25 mouse cellular contexts compared by ENCODE assay signal in the genomic region with DNA sequence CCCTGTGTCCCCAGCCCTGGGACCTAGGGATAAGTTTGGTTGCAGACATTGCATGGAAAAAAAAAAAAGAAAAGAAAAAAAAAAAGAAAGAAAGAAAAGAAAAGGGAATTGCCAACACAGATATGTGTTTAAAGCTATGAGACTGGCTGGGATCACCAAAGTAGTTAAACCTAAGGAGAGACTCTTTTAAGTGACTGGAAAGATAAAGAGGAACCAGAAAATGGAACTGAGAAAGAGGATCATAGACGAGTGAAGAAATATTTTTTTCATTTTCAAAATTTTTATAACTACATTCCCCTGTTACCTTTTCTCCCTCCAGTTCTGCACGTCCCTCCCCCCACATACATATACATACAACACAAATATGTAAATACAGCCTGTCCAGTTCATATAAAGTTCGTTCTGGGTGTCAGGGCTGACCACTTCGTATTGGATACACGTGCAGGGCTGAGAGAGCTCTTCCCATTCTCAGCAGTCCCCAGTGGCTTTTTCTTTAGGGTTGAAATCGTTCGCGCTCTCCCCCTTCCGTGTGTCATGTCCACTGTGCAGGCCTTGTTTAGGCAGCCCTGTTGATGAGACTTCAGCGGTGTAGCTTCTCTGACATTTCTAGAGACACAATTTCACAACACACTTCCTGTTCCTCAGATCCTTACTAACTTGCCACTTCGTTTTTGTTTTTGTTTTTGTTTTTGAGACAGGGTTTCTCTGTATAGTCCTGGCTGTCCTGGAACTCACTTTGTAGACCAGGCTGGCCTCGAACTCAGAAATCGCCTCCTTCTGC. TPM values are rescaled to one million over a fixed set of nuclear protein-coding genes. Genes with fewer than 3 reads are reported as not detected.
A peak's percentile ranks its signal among the peaks of the same experiment; 100 is the strongest.
DNase-seq lines count a peak whose midpoint lies in the region; ATAC-seq and TF ChIP-seq lines count a peak whose summit lies in the region.
"Had no signal": no experiment of that assay in that cellular context is flagged by ENCODE, and none has a peak within 500 bp of the region (broad histone marks: within the 10 kb centered on the region; RNA-seq: fewer than 3 reads in every experiment).

No protein-coding gene starts in this region.

- H3K9ac ChIP-seq in liver, embryonic 14.5 days (replicated peaks), result no peak overlapping the region
- H3K9ac ChIP-seq in liver, embryonic 11.5 days (ENCODE audit: low read depth, low read length), result no peak overlapping the region
- H3K9ac ChIP-seq in CH12.LX (ENCODE audit: insufficient read depth, low read depth), result peak overlapping the region; percentile 17
- no peak overlapping the region for H3K9ac ChIP-seq in liver, postnatal 0 days (replicated peaks)
- no peak overlapping the region for H3K9ac ChIP-seq in midbrain, postnatal 0 days (replicated peaks; ENCODE audit: low read length, poor library complexity, severe bottlenecking)
- H3K9ac ChIP-seq: embryonic facial prominence, embryonic 15.5 days; hindbrain, embryonic 12.5 days; midbrain, embryonic 13.5 days had no signal

- in situ Hi-C loops in CH12.LX (cut with MboI; ENCODE audit: low pct_ligation_motif_present, low pct_unique_long_range_greater_than_20kb, low sequenced_read_pairs), result no loop called here

- H3K79me2 ChIP-seq in CH12.LX (replicated peaks; ENCODE audit: control insufficient read depth, extremely low read depth, insufficient read depth, poor library complexity, severe bottlenecking), result peaks cover 71% of the 10 kb centered on the region

- ATAC-seq in liver, embryonic 14.5 days (ENCODE audit: insufficient read depth), result no peak
- no peak for ATAC-seq in liver, embryonic 11.5 days (replicated peaks; ENCODE audit: low FRiP score)
- ATAC-seq in liver, postnatal 0 days, result 0 out of 2 replicates have a peak, but pooled peaks have one; percentile 26
- ATAC-seq in midbrain, postnatal 0 days (ENCODE audit: low FRiP score), result no peak
- ATAC-seq: forebrain, embryonic 16.5 days; midbrain, embryonic 13.5 days had no signal

- no peaks in the 10 kb centered on the region for H3K9me3 ChIP-seq in liver, embryonic 14.5 days (ENCODE audit: control insufficient read depth, low read length)
- no peaks in the 10 kb centered on the region for H3K9me3 ChIP-seq in liver, embryonic 11.5 days (ENCODE audit: control insufficient read depth, low read length)
- no peaks in the 10 kb centered on the region for H3K9me3 ChIP-seq in CH12.LX (replicated peaks; ENCODE audit: low read length)
- no peaks in the 10 kb centered on the region for H3K9me3 ChIP-seq in liver, postnatal 0 days (ENCODE audit: low read length)
- H3K9me3 ChIP-seq in midbrain, postnatal 0 days (ENCODE audit: low read length), result no peaks in the 10 kb centered on the region
- H3K9me3 ChIP-seq: embryonic facial prominence, embryonic 15.5 days; heart, embryonic 10.5 days; hindbrain, embryonic 12.5 days; midbrain, embryonic 13.5 days had no signal

- 66% methylated on average over 13 of the region's 13 CpGs for WGBS in liver, embryonic 14.5 days (ENCODE audit: insufficient replicate concordance)
- 78% methylated on average over 13 of the region's 13 CpGs for WGBS in liver, embryonic 11.5 days
- 65% methylated on average over 13 of the region's 13 CpGs for WGBS in liver, postnatal 0 days (ENCODE audit: insufficient replicate concordance)
- WGBS in small intestine, adult 2 months, result 82% methylated on average over 13 of the region's 13 CpGs
- WGBS in midbrain, postnatal 0 days, result 90% methylated on average over 13 of the region's 13 CpGs

- no peak overlapping the region for H3K4me3 ChIP-seq in liver, embryonic 14.5 days (ENCODE audit: insufficient read depth in 1 of 2, low read depth in 2 of 2, low read length in 2 of 2)
- no peak overlapping the region for H3K4me3 ChIP-seq in liver, embryonic 11.5 days (ENCODE audit: low read depth, low read length)
- peak overlapping the region in 2 of 3 experiments; percentile 9 to 43 for H3K4me3 ChIP-seq in CH12.LX (replicated peaks in 1 of 3; ENCODE audit: low read depth in 2 of 3, low read length in 2 of 3, poor library complexity in 1 of 3)
- 0 out of 2 replicates have a peak overlapping the region, but pooled peaks have one; percentile 17 for H3K4me3 ChIP-seq in liver, postnatal 0 days (ENCODE audit: low read depth, low read length)
- no peak overlapping the region for H3K4me3 ChIP-seq in small intestine, adult 2 months (ENCODE audit: low read depth, low read length)
- H3K4me3 ChIP-seq in midbrain, postnatal 0 days (ENCODE audit: low read depth, low read length), result no peak overlapping the region
- H3K4me3 ChIP-seq: embryonic facial prominence, embryonic 15.5 days; heart, embryonic 10.5 days; hindbrain, embryonic 12.5 days; left cerebral cortex, adult 2 months; midbrain, embryonic 13.5 days; myocyte had no signal

- no peaks in the 10 kb centered on the region for H3K27me3 ChIP-seq in liver, embryonic 14.5 days (ENCODE audit: control insufficient read depth, insufficient read depth, low read length)
- H3K27me3 ChIP-seq in liver, embryonic 11.5 days (replicated peaks; ENCODE audit: control insufficient read depth, insufficient read depth, low read length), result no peaks in the 10 kb centered on the region
- no peaks in the 10 kb centered on the region for H3K27me3 ChIP-seq in CH12.LX (replicated peaks)
- no peaks in the 10 kb centered on the region for H3K27me3 ChIP-seq in liver, postnatal 0 days (ENCODE audit: insufficient read depth, low read length)
- no peaks in the 10 kb centered on the region for H3K27me3 ChIP-seq in small intestine, adult 2 months (ENCODE audit: control insufficient read depth, insufficient read depth, low read length)
- no peaks in the 10 kb centered on the region for H3K27me3 ChIP-seq in midbrain, postnatal 0 days (ENCODE audit: insufficient read depth, low read length)
- H3K27me3 ChIP-seq: embryonic facial prominence, embryonic 15.5 days; hindbrain, embryonic 12.5 days; midbrain, embryonic 13.5 days had no signal

- no peak for TF ChIP-seq EP300 in liver, embryonic 14.5 days (IDR thresholded peaks at IDR 0.05; ENCODE audit: low read depth)
- peak; percentile 91 for TF ChIP-seq EP300 in CH12.LX (IDR thresholded peaks at IDR 0.05; ENCODE audit: low read length)
- TF ChIP-seq EP300 in liver, postnatal 0 days (IDR thresholded peaks at IDR 0.05; ENCODE audit: low read depth), result no peak

- TF ChIP-seq CTCF in liver, embryonic 14.5 days (IDR thresholded peaks at IDR 0.05; ENCODE audit: low read depth), result no peak
- TF ChIP-seq CTCF in CH12.LX (conservative IDR thresholded peaks at IDR 0.05 in 1 of 2, IDR thresholded peaks at IDR 0.05 in 1 of 2; ENCODE audit: low read depth in 2 of 2, low read length in 2 of 2), result no peak
- TF ChIP-seq CTCF in liver, postnatal 0 days (IDR thresholded peaks at IDR 0.05; ENCODE audit: low read depth), result no peak
- TF ChIP-seq CTCF in small intestine, adult 2 months (IDR thresholded peaks at IDR 0.05; ENCODE audit: extremely low read depth, insufficient read length, insufficient replicate concordance, low read depth, low read length), result no peak
- TF ChIP-seq CTCF in midbrain, postnatal 0 days (IDR thresholded peaks at IDR 0.05), result no peak

- TF ChIP-seq POLR2A in CH12.LX (IDR thresholded peaks at IDR 0.05; ENCODE audit: low read depth, low read length), result no peak
- TF ChIP-seq POLR2A in small intestine, adult 2 months (IDR thresholded peaks at IDR 0.05; ENCODE audit: low read depth, low read length), result no peak

- no peak for TF ChIP-seq RAD21 in CH12.LX (IDR thresholded peaks at IDR 0.05; ENCODE audit: low read depth, low read length)

- no peak for DNase-seq in liver, embryonic 14.5 days (ENCODE audit: low read depth in 3 of 3, low spot score in 3 of 3)
- DNase-seq in liver, embryonic 11.5 days (ENCODE audit: low spot score), result no peak
- DNase-seq in CH12.LX (ENCODE audit: extremely low read depth), result no peak
- DNase-seq in liver, postnatal 0 days, result no peak
- DNase-seq in urinary bladder, postnatal 36 days (ENCODE audit: low spot score in 2 of 2), result no peak
- no peak for DNase-seq in midbrain, postnatal 0 days (ENCODE audit: low spot score)
- DNase-seq: adrenal gland, adult 2 months; B cell, adult 2 months; cerebellum, adult 11 months; cerebellum, postnatal 14 days; gastrocnemius, postnatal 36 days; heart, postnatal 10 days; kidney, adult 18-20 months; lung, adult 2 months; lung, postnatal 4 days had no signal

- H3K4me1 ChIP-seq in liver, embryonic 14.5 days (replicated peaks; ENCODE audit: control insufficient read depth in 2 of 2, insufficient read depth in 2 of 2, low read length in 1 of 2), result peaks cover 0 to 4% of the 10 kb centered on the region in 2 experiments; a peak in 1 of 4 replicates
- no peaks in the 10 kb centered on the region for H3K4me1 ChIP-seq in liver, embryonic 11.5 days (replicated peaks; ENCODE audit: control insufficient read depth, insufficient read depth, low read length)
- peaks cover 4 to 48% of the 10 kb centered on the region in 2 experiments; a peak in 3 of 4 replicates for H3K4me1 ChIP-seq in CH12.LX (ENCODE audit: control insufficient read depth in 1 of 2, insufficient read depth in 2 of 2)
- peaks cover 35% of the 10 kb centered on the region for H3K4me1 ChIP-seq in liver, postnatal 0 days (ENCODE audit: insufficient read depth)
- no peaks in the 10 kb centered on the region for H3K4me1 ChIP-seq in small intestine, adult 2 months (ENCODE audit: control insufficient read depth, insufficient read depth, insufficient read length, low read length)
- H3K4me1 ChIP-seq in midbrain, postnatal 0 days (ENCODE audit: insufficient read depth, low read length), result no peaks in the 10 kb centered on the region
- H3K4me1 ChIP-seq: embryonic facial prominence, embryonic 15.5 days; heart, embryonic 10.5 days; hindbrain, embryonic 12.5 days had no signal

- H3K4me2 ChIP-seq in liver, embryonic 14.5 days (ENCODE audit: low read depth), result 0 out of 2 replicates have a peak overlapping the region, but pooled peaks have one; percentile 18
- no peak overlapping the region for H3K4me2 ChIP-seq in liver, embryonic 11.5 days
- H3K4me2 ChIP-seq in CH12.LX (ENCODE audit: insufficient read depth, low read depth, poor library complexity, severe bottlenecking), result peak overlapping the region; percentile 100
- peak overlapping the region; percentile 38 for H3K4me2 ChIP-seq in liver, postnatal 0 days (ENCODE audit: low read depth, low read length)
- no peak overlapping the region for H3K4me2 ChIP-seq in midbrain, postnatal 0 days (ENCODE audit: low read depth, low read length, poor library complexity, severe bottlenecking)
- H3K4me2 ChIP-seq: embryonic facial prominence, embryonic 15.5 days; hindbrain, embryonic 12.5 days; midbrain, embryonic 13.5 days had no signal

- no peak overlapping the region for H3K27ac ChIP-seq in liver, embryonic 14.5 days
- H3K27ac ChIP-seq in liver, embryonic 11.5 days (ENCODE audit: low read depth, low read length), result no peak overlapping the region
- H3K27ac ChIP-seq in CH12.LX (ENCODE audit: insufficient read depth, low read depth), result peak overlapping the region; percentile 87
- H3K27ac ChIP-seq in liver, postnatal 0 days (ENCODE audit: low read depth), result peak overlapping the region; percentile 83
- peak overlapping the region; percentile 74 for H3K27ac ChIP-seq in small intestine, adult 2 months (ENCODE audit: insufficient read depth, low read depth, low read length)
- H3K27ac ChIP-seq in midbrain, postnatal 0 days (ENCODE audit: low read depth, low read length), result no peak overlapping the region
- H3K27ac ChIP-seq: embryonic facial prominence, embryonic 15.5 days; heart, embryonic 10.5 days; hindbrain, embryonic 12.5 days; kidney, postnatal 0 days; left cerebral cortex, adult 2 months; midbrain, embryonic 13.5 days; stomach, postnatal 0 days had no signal

- dilution Hi-C loops in CH12.LX (cut with MboI; ENCODE audit: extremely low pct_ligation_motif_present, extremely low pct_unique_long_range_greater_than_20kb, low sequenced_read_pairs), result no loop called here

- no peaks in the 10 kb centered on the region for H3K36me3 ChIP-seq in liver, embryonic 14.5 days (replicated peaks; ENCODE audit: control insufficient read depth, insufficient read depth, low read depth)
- no peaks in the 10 kb centered on the region for H3K36me3 ChIP-seq in liver, embryonic 11.5 days (ENCODE audit: control insufficient read depth, insufficient read depth, low read length)
- H3K36me3 ChIP-seq in CH12.LX (replicated peaks in 1 of 2; ENCODE audit: control insufficient read depth in 1 of 2, insufficient read depth in 1 of 2, low read length in 1 of 2), result peaks cover 18 to 41% of the 10 kb centered on the region in 2 experiments
- peaks cover 24% of the 10 kb centered on the region for H3K36me3 ChIP-seq in liver, postnatal 0 days (replicated peaks; ENCODE audit: insufficient read depth, low read length)
- H3K36me3 ChIP-seq in small intestine, adult 2 months (ENCODE audit: control insufficient read depth, insufficient read depth, low read length), result peaks cover 16% of the 10 kb centered on the region
- peaks cover 10% of the 10 kb centered on the region; the same call in 1 of the 2 replicates for H3K36me3 ChIP-seq in midbrain, postnatal 0 days (ENCODE audit: insufficient read depth, low read length)

RNA-seq across cellular contexts. Expression of a gene that starts 11.4 kb away (rescaled TPM):
- polyA plus RNA-seq in liver, embryonic 14.5 days (2012; rRNA removed), result 3.2 and 3.3 TPM in 2 replicates
- 2.3 and 2.5 TPM in 2 replicates for polyA plus RNA-seq in liver, embryonic 14.5 days (2014; fragmentation: Nextera tagmentation; extraction: Ambion mirVana)
- polyA plus RNA-seq in liver, embryonic 11.5 days (2014; fragmentation: Nextera tagmentation; extraction: Ambion mirVana), result 6.1 and 7.4 TPM in 2 replicates
- total RNA-seq in CH12.LX (2012; rRNA removed) (38.9 and 39.5 TPM in 2 replicates), CH12.LX (2014; rRNA removed) (23.1 and 24.9 TPM in 2 replicates)
- 21.2 and 26.2 TPM in 2 replicates for polyA plus RNA-seq in CH12.LX (2012; ENCODE audit: insufficient read length, low read depth)
- polyA plus RNA-seq in liver, postnatal 0 days (2015; fragmentation: Nextera tagmentation; extraction: Ambion mirVana), result 3.7 and 4.4 TPM in 2 replicates
- 12.5 and 24.5 TPM in 2 replicates for polyA plus RNA-seq in small intestine, adult 2 months (2012; rRNA removed)
- 19.3 and 25.1 TPM in 2 replicates for total RNA-seq in midbrain, postnatal 0 days (2014; rRNA removed)
- polyA plus RNA-seq in midbrain, postnatal 0 days (2015; fragmentation: Nextera tagmentation; extraction: Ambion mirVana), result 7.7 TPM in 2 replicates

Comparison
In these comparisons a context has a peak if more than half of its experiments do, and no peak if none do; other contexts are left out.
1. H3K27ac ChIP-seq: peak in CH12.LX (single experiment), liver, postnatal 0 days (single experiment) and small intestine, adult 2 months (single experiment); none in liver, embryonic 14.5 days (single experiment), liver, embryonic 11.5 days (single experiment) and midbrain, postnatal 0 days (single experiment).
2. H3K4me2 ChIP-seq: peak in liver, embryonic 14.5 days (single experiment), CH12.LX (single experiment) and liver, postnatal 0 days (single experiment); none in liver, embryonic 11.5 days (single experiment) and midbrain, postnatal 0 days (single experiment).
3. H3K4me3 ChIP-seq: peak in CH12.LX (2 of 3) and liver, postnatal 0 days (single experiment); none in liver, embryonic 14.5 days (0 of 2), liver, embryonic 11.5 days (single experiment), small intestine, adult 2 months (single experiment) and midbrain, postnatal 0 days (single experiment).